In the genomic region with DNA sequence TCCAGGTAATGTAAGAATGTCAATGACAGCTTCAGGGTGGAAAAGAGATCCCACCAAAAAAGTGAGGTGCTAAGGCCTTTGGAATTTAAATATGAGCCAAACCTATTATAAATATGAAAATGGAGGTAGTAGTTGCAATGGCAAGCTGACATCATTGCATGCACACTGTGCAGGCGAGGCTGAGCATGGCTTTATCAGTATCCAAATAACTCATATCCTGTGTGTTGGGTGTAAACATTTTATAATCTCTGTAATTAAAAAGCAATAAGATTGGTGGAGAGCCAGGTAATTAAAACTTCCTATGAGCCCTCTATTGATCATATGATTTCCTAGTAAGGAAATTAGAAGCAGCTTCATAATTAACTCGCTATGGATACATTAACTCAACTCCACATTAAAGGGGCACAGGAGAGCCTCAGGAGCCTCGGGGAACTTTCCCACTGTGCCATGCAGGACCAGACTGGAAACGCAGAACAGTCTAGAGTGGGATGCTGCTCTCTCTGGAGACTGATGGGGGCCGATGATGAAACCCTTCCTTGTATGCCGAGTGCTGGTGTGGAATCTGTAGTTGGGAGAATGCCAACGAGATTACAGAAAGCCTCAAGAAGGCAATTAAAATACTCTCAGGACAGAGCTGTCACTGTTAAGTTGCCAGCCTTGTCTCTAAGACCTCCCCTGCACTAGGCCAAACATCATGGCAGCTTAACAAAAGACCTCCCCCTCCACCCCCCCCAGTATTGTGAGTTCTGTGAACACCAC, we compare ENCODE assay signal across 9 mouse cellular contexts. TPM values are rescaled to one million over a fixed set of nuclear protein-coding genes. Genes with fewer than 3 reads are reported as not detected.
DNase-seq lines count a peak whose midpoint lies in the region; ATAC-seq and TF ChIP-seq lines count a peak whose summit lies in the region.
"Had no signal": no experiment of that assay in that cellular context is flagged by ENCODE, and none has a peak within 500 bp of the region (broad histone marks: within the 10 kb centered on the region; RNA-seq: fewer than 3 reads in every experiment).

No protein-coding gene starts in this region.

- no peak for TF ChIP-seq POLR2A in MEL (IDR thresholded peaks at IDR 0.05; ENCODE audit: control insufficient read depth in 1 of 2, insufficient read depth in 1 of 2, low read depth in 1 of 2, low read length in 2 of 2, poor library complexity in 1 of 2)

- H3K4me1 ChIP-seq in intestine, embryonic 14.5 days (replicated peaks; ENCODE audit: control insufficient read depth, insufficient read depth, low read length) = peaks cover 5% of the 10 kb centered on the region
- H3K4me1 ChIP-seq in intestine, postnatal 0 days (replicated peaks; ENCODE audit: control insufficient read depth, insufficient read depth, low read length) = no peaks in the 10 kb centered on the region
- peaks cover 0 to 3% of the 10 kb centered on the region in 2 experiments; a peak in 1 of 4 replicates for H3K4me1 ChIP-seq in MEL (ENCODE audit: control insufficient read depth in 1 of 2, insufficient read depth in 2 of 2, low read length in 2 of 2)
- H3K4me1 ChIP-seq in forebrain, embryonic 13.5 days = peaks cover 13% of the 10 kb centered on the region
- no peaks in the 10 kb centered on the region for H3K4me1 ChIP-seq in midbrain, postnatal 0 days (ENCODE audit: insufficient read depth, low read length)

- H3K27ac ChIP-seq in intestine, embryonic 14.5 days (ENCODE audit: low read depth) = no peak overlapping the region
- no peak overlapping the region for H3K27ac ChIP-seq in intestine, postnatal 0 days (ENCODE audit: low read depth, low read length)
- no peak overlapping the region for H3K27ac ChIP-seq in MEL (ENCODE audit: control insufficient read depth, low read depth, low read length)
- no peak overlapping the region for H3K27ac ChIP-seq in forebrain, embryonic 13.5 days
- H3K27ac ChIP-seq in midbrain, postnatal 0 days (ENCODE audit: low read depth, low read length) = no peak overlapping the region
- H3K27ac ChIP-seq: heart, embryonic 13.5 days had no signal

- H3K9ac ChIP-seq in intestine, embryonic 14.5 days (ENCODE audit: low read length) = no peak overlapping the region
- H3K9ac ChIP-seq in intestine, postnatal 0 days (ENCODE audit: low read depth, low read length) = no peak overlapping the region
- H3K9ac ChIP-seq in MEL (ENCODE audit: control insufficient read depth, low read depth, low read length, poor library complexity, severe bottlenecking) = no peak overlapping the region
- H3K9ac ChIP-seq in forebrain, embryonic 13.5 days = no peak overlapping the region
- H3K9ac ChIP-seq in midbrain, postnatal 0 days (replicated peaks; ENCODE audit: low read length, poor library complexity, severe bottlenecking) = no peak overlapping the region
- H3K9ac ChIP-seq: heart, embryonic 13.5 days had no signal

- no peak for TF ChIP-seq CTCF in intestine, postnatal 0 days (IDR thresholded peaks at IDR 0.05; ENCODE audit: low read depth)
- TF ChIP-seq CTCF in MEL (IDR thresholded peaks at IDR 0.05 in 2 of 3, conservative IDR thresholded peaks at IDR 0.05 in 1 of 3; ENCODE audit: control insufficient read depth in 1 of 3, insufficient read depth in 1 of 3, low read depth in 2 of 3, low read length in 3 of 3, poor library complexity in 1 of 3, severe bottlenecking in 1 of 3) = no peak
- no peak for TF ChIP-seq CTCF in midbrain, postnatal 0 days (IDR thresholded peaks at IDR 0.05)

- no peak for TF ChIP-seq EP300 in MEL (IDR thresholded peaks at IDR 0.05; ENCODE audit: low read depth in 1 of 2, low read length in 2 of 2)

- no peak for DNase-seq in intestine, embryonic 14.5 days (ENCODE audit: low spot score)
- DNase-seq in MEL (ENCODE audit: low read depth, low spot score) = peak; percentile 14
- DNase-seq in midbrain, postnatal 0 days (ENCODE audit: low spot score) = peak; percentile 65
- no peak for DNase-seq in spleen, postnatal 10 days (ENCODE audit: low spot score in 2 of 2)
- no peak for DNase-seq in embryo, embryonic 11 days
- DNase-seq in layer of hippocampus, adult 9-11 months = no peak

- ATAC-seq in intestine, embryonic 14.5 days (replicated peaks; ENCODE audit: low FRiP score, low TSS enrichment, low read depth) = peak; percentile 66; the same call in 1 of the 2 replicates
- no peak for ATAC-seq in intestine, postnatal 0 days
- peak; percentile 87 for ATAC-seq in forebrain, embryonic 13.5 days
- peak; percentile 75 for ATAC-seq in midbrain, postnatal 0 days (ENCODE audit: low FRiP score)

- no peaks in the 10 kb centered on the region for H3K9me3 ChIP-seq in intestine, embryonic 14.5 days (ENCODE audit: control insufficient read depth, low read length)
- no peaks in the 10 kb centered on the region for H3K9me3 ChIP-seq in intestine, postnatal 0 days (ENCODE audit: control insufficient read depth)
- no peaks in the 10 kb centered on the region for H3K9me3 ChIP-seq in MEL (replicated peaks; ENCODE audit: insufficient read depth, low read length)
- H3K9me3 ChIP-seq in forebrain, embryonic 13.5 days (replicated peaks) = no peaks in the 10 kb centered on the region
- H3K9me3 ChIP-seq in midbrain, postnatal 0 days (ENCODE audit: low read length) = no peaks in the 10 kb centered on the region
- H3K9me3 ChIP-seq: heart, embryonic 13.5 days had no signal

- H3K79me2 ChIP-seq in MEL (ENCODE audit: control insufficient read depth, insufficient read depth, low read length, poor library complexity) = no peaks in the 10 kb centered on the region

- no peaks in the 10 kb centered on the region for H3K36me3 ChIP-seq in intestine, embryonic 14.5 days (ENCODE audit: control insufficient read depth, insufficient read depth, low read length)
- no peaks in the 10 kb centered on the region for H3K36me3 ChIP-seq in intestine, postnatal 0 days (ENCODE audit: control insufficient read depth, insufficient read depth)
- H3K36me3 ChIP-seq in MEL (ENCODE audit: control insufficient read depth in 1 of 2, insufficient read depth in 2 of 2, low read length in 2 of 2) = no peaks in the 10 kb centered on the region
- H3K36me3 ChIP-seq in forebrain, embryonic 13.5 days (ENCODE audit: poor library complexity, severe bottlenecking) = no peaks in the 10 kb centered on the region
- H3K36me3 ChIP-seq in midbrain, postnatal 0 days (ENCODE audit: insufficient read depth, low read length) = no peaks in the 10 kb centered on the region
- H3K36me3 ChIP-seq: heart, embryonic 13.5 days had no signal

- WGBS in intestine, embryonic 14.5 days = 45% methylated on average over 7 of the region's 7 CpGs
- 38% methylated on average over 7 of the region's 7 CpGs for WGBS in intestine, postnatal 0 days
- 26% methylated on average over 7 of the region's 7 CpGs for WGBS in forebrain, embryonic 13.5 days
- 38% methylated on average over 7 of the region's 7 CpGs for WGBS in midbrain, postnatal 0 days

- H3K4me2 ChIP-seq in intestine, embryonic 14.5 days (ENCODE audit: low read length) = no peak overlapping the region
- H3K4me2 ChIP-seq in intestine, postnatal 0 days (replicated peaks; ENCODE audit: low read depth) = no peak overlapping the region
- H3K4me2 ChIP-seq in forebrain, embryonic 13.5 days = peak overlapping the region; percentile 5
- no peak overlapping the region for H3K4me2 ChIP-seq in midbrain, postnatal 0 days (ENCODE audit: low read depth, low read length, poor library complexity, severe bottlenecking)
- H3K4me2 ChIP-seq: heart, embryonic 13.5 days had no signal

- no peak for TF ChIP-seq RAD21 in MEL (IDR thresholded peaks at IDR 0.05; ENCODE audit: low read depth, low read length)

- H3K4me3 ChIP-seq in intestine, embryonic 14.5 days (ENCODE audit: low read depth, low read length) = no peak overlapping the region
- H3K4me3 ChIP-seq in intestine, postnatal 0 days (ENCODE audit: low read depth, low read length) = no peak overlapping the region
- no peak overlapping the region for H3K4me3 ChIP-seq in MEL (ENCODE audit: control insufficient read depth in 1 of 2, insufficient read depth in 1 of 2, low read depth in 2 of 2, low read length in 2 of 2)
- no peak overlapping the region for H3K4me3 ChIP-seq in forebrain, embryonic 13.5 days
- H3K4me3 ChIP-seq in midbrain, postnatal 0 days (ENCODE audit: low read depth, low read length) = no peak overlapping the region
- H3K4me3 ChIP-seq: heart, embryonic 13.5 days had no signal

- peaks cover 6% of the 10 kb centered on the region; the same call in 1 of the 2 replicates for H3K27me3 ChIP-seq in intestine, embryonic 14.5 days (replicated peaks; ENCODE audit: control insufficient read depth, insufficient read depth, low read length)
- H3K27me3 ChIP-seq in intestine, postnatal 0 days (replicated peaks; ENCODE audit: control insufficient read depth, insufficient read depth, low read length) = peaks cover 14% of the 10 kb centered on the region
- peaks cover 0 to 12% of the 10 kb centered on the region in 2 experiments; a peak in 2 of 4 replicates for H3K27me3 ChIP-seq in MEL (ENCODE audit: control insufficient read depth in 1 of 2, insufficient read depth in 2 of 2, low read length in 2 of 2)
- H3K27me3 ChIP-seq in forebrain, embryonic 13.5 days = peaks cover 21% of the 10 kb centered on the region
- H3K27me3 ChIP-seq in midbrain, postnatal 0 days (ENCODE audit: insufficient read depth, low read length) = no peaks in the 10 kb centered on the region

TF ChIP-seq in MEL, 35 proteins besides CTCF, POLR2A, EP300 and RAD21:
- no peak for TF ChIP-seq KAT2A (conservative IDR thresholded peaks at IDR 0.05; ENCODE audit: low read depth, low read length)
TF ChIP-seq in MEL: peak in this region for 0.

RNA-seq across cellular contexts. Expression of a gene that starts 5.9 kb away (rescaled TPM):
- polyA plus RNA-seq in intestine, embryonic 14.5 days (2014; fragmentation: Nextera tagmentation; extraction: Ambion mirVana) = 0.07 and 0.09 TPM in 2 replicates
- 0.34 and 0.84 TPM in 2 replicates for polyA plus RNA-seq in intestine, postnatal 0 days (2015; fragmentation: Nextera tagmentation; extraction: Ambion mirVana)
- not detected in 2 replicates for total RNA-seq in MEL (2012; rRNA removed)
- not detected for polyA plus RNA-seq in MEL (2012; ENCODE audit: insufficient read depth in 1 of 2, insufficient read length in 2 of 2, low read depth in 1 of 2, low replicate concordance in 2 of 2, missing spikeins in 1 of 2)
- polyA plus RNA-seq in forebrain, embryonic 13.5 days (2015; fragmentation: Nextera tagmentation; extraction: Ambion mirVana) = 0.09 and 0.30 TPM in 2 replicates
- total RNA-seq in midbrain, postnatal 0 days (2014; rRNA removed) = 0.99 TPM in 1 of 2 replicates, not detected in the other
- polyA plus RNA-seq in midbrain, postnatal 0 days (2015; fragmentation: Nextera tagmentation; extraction: Ambion mirVana) = 0.62 and 0.85 TPM in 2 replicates
- polyA plus RNA-seq: heart, embryonic 13.5 days had no signal

RNA-seq across cellular contexts. Expression of a gene that starts 59.1 kb away (rescaled TPM):
- 117 and 131 TPM in 2 replicates for polyA plus RNA-seq in intestine, embryonic 14.5 days (2014; fragmentation: Nextera tagmentation; extraction: Ambion mirVana)
- polyA plus RNA-seq in intestine, postnatal 0 days (2015; fragmentation: Nextera tagmentation; extraction: Ambion mirVana) = 225 and 241 TPM in 2 replicates
- total RNA-seq in MEL (2012; rRNA removed) = 2.7 and 3.9 TPM in 2 replicates
- polyA plus RNA-seq in MEL (2012; ENCODE audit: insufficient read depth in 1 of 2, insufficient read length in 2 of 2, low read depth in 1 of 2, low replicate concordance in 2 of 2, missing spikeins in 1 of 2) = 10 to 100 TPM in 1 of 2 experiments, not detected in 1; 11.0 TPM
- polyA plus RNA-seq in forebrain, embryonic 13.5 days (2015; fragmentation: Nextera tagmentation; extraction: Ambion mirVana) = 13.5 and 16.7 TPM in 2 replicates
- total RNA-seq in midbrain, postnatal 0 days (2014; rRNA removed) = 11.3 and 15.2 TPM in 2 replicates
- 27.5 and 30.0 TPM in 2 replicates for polyA plus RNA-seq in midbrain, postnatal 0 days (2015; fragmentation: Nextera tagmentation; extraction: Ambion mirVana)

Comparison
In these comparisons a context has a peak if more than half of its experiments do, and no peak if none do; other contexts are left out.
1. DNase-seq: peak in MEL (single experiment) and midbrain, postnatal 0 days (single experiment); none in intestine, embryonic 14.5 days (single experiment), spleen, postnatal 10 days (0 of 2), embryo, embryonic 11 days (single experiment) and layer of hippocampus, adult 9-11 months (single experiment).